In genomic region chr2:91460076-91460475, GRCm38 (mm10) we compare ENCODE assay signal across 8 mouse cellular contexts. TPM values are rescaled to one million over a fixed set of nuclear protein-coding genes. Genes with fewer than 3 reads are reported as not detected.
A peak's percentile ranks its signal among the peaks of the same experiment; 100 is the strongest.
DNase-seq lines count a peak whose midpoint lies in the region; ATAC-seq and TF ChIP-seq lines count a peak whose summit lies in the region.
"Had no signal": no experiment of that assay in that cellular context is flagged by ENCODE, and none has a peak within 500 bp of the region (broad histone marks: within the 10 kb centered on the region; RNA-seq: fewer than 3 reads in every experiment).

No protein-coding gene starts in this region.

- peaks cover 19% of the 10 kb centered on the region; the same call in 1 of the 2 replicates for H3K27me3 ChIP-seq in hindbrain, embryonic 14.5 days (ENCODE audit: control insufficient read depth, insufficient read depth, low read length)
- H3K27me3 ChIP-seq in hindbrain, embryonic 12.5 days, result no peaks in the 10 kb centered on the region
- H3K27me3 ChIP-seq in C2C12 (ENCODE audit: control insufficient read depth, insufficient read depth, insufficient read length), result no peaks in the 10 kb centered on the region
- H3K27me3 ChIP-seq in ES-Bruce4 (ENCODE audit: control insufficient read depth, insufficient read depth, low read length, poor library complexity, severe bottlenecking), result peaks cover 2% of the 10 kb centered on the region; the same call in 1 of the 2 replicates
- H3K27me3 ChIP-seq in lung, postnatal 0 days (replicated peaks; ENCODE audit: insufficient read depth, low read length), result no peaks in the 10 kb centered on the region

- no peaks in the 10 kb centered on the region for H3K9me3 ChIP-seq in hindbrain, embryonic 14.5 days (ENCODE audit: control insufficient read depth, low read length)
- H3K9me3 ChIP-seq in hindbrain, embryonic 12.5 days (replicated peaks), result no peaks in the 10 kb centered on the region
- H3K9me3 ChIP-seq in ES-Bruce4 (replicated peaks; ENCODE audit: control insufficient read depth, insufficient read depth, low read length, poor library complexity, severe bottlenecking), result peaks cover 6% of the 10 kb centered on the region; the same call in 1 of the 2 replicates
- H3K9me3 ChIP-seq in lung, postnatal 0 days (ENCODE audit: low read length), result no peaks in the 10 kb centered on the region

- TF ChIP-seq POLR2A in ES-Bruce4 (IDR thresholded peaks at IDR 0.05; ENCODE audit: insufficient read depth, low read length), result no peak

- no peak for TF ChIP-seq EP300 in ES-Bruce4 (IDR thresholded peaks at IDR 0.05; ENCODE audit: insufficient read depth, low read depth, low read length)
- TF ChIP-seq EP300 in lung, postnatal 0 days (IDR thresholded peaks at IDR 0.05), result no peak

- H3K4me1 ChIP-seq in hindbrain, embryonic 14.5 days (replicated peaks; ENCODE audit: control insufficient read depth, insufficient read depth, low read length), result peaks cover 42% of the 10 kb centered on the region
- H3K4me1 ChIP-seq in hindbrain, embryonic 12.5 days, result peaks cover 41% of the 10 kb centered on the region
- H3K4me1 ChIP-seq in ES-Bruce4 (ENCODE audit: control insufficient read depth, insufficient read depth, low read length), result no peaks in the 10 kb centered on the region
- H3K4me1 ChIP-seq in lung, postnatal 0 days (ENCODE audit: insufficient read depth, low read depth, low read length), result peaks cover 23% of the 10 kb centered on the region

- H3K79me2 ChIP-seq in C2C12 (ENCODE audit: control insufficient read depth, insufficient read depth), result no peaks in the 10 kb centered on the region

- no peaks in the 10 kb centered on the region for H3K36me3 ChIP-seq in hindbrain, embryonic 14.5 days (replicated peaks; ENCODE audit: control insufficient read depth, insufficient read depth)
- no peaks in the 10 kb centered on the region for H3K36me3 ChIP-seq in hindbrain, embryonic 12.5 days
- H3K36me3 ChIP-seq in C2C12 (ENCODE audit: control insufficient read depth, insufficient read depth), result no peaks in the 10 kb centered on the region
- H3K36me3 ChIP-seq in ES-Bruce4 (ENCODE audit: control insufficient read depth, insufficient read depth, low read length, poor library complexity, severe bottlenecking), result no peaks in the 10 kb centered on the region
- H3K36me3 ChIP-seq in lung, postnatal 0 days (ENCODE audit: insufficient read depth, low read length), result no peaks in the 10 kb centered on the region

- 0 out of 2 replicates have a peak overlapping the region, but pooled peaks have one; percentile 6 for H3K4me2 ChIP-seq in hindbrain, embryonic 14.5 days (replicated peaks)
- H3K4me2 ChIP-seq in hindbrain, embryonic 12.5 days (replicated peaks), result no peak overlapping the region
- peak overlapping the region; percentile 1; the same call in 1 of the 2 replicates for H3K4me2 ChIP-seq in lung, postnatal 0 days (replicated peaks; ENCODE audit: low read depth, low read length)

- no peak overlapping the region for H3ac ChIP-seq in C2C12 (ENCODE audit: control insufficient read depth, insufficient read length, low read depth)

- H3K4me3 ChIP-seq in hindbrain, embryonic 14.5 days (replicated peaks; ENCODE audit: low read length), result no peak overlapping the region
- no peak overlapping the region for H3K4me3 ChIP-seq in hindbrain, embryonic 12.5 days
- H3K4me3 ChIP-seq in C2C12 (ENCODE audit: insufficient read depth, poor library complexity, severe bottlenecking) (no peak overlapping the region), ES-Bruce4 (ENCODE audit: low read depth, low read length) (no peak overlapping the region)
- H3K4me3 ChIP-seq in lung, postnatal 0 days (ENCODE audit: low read depth, low read length), result no peak overlapping the region; the same call in 1 of the 2 replicates

- TF ChIP-seq CTCF in C2C12 (IDR thresholded peaks at IDR 0.05; ENCODE audit: control insufficient read depth, insufficient read depth, insufficient read length) (no peak), ES-Bruce4 (IDR thresholded peaks at IDR 0.05; ENCODE audit: low read depth, low read length) (peak; percentile 31)
- peak; percentile 57 for TF ChIP-seq CTCF in lung, postnatal 0 days (IDR thresholded peaks at IDR 0.05)

- WGBS in hindbrain, embryonic 14.5 days, result 94% methylated on average over 6 of the region's 6 CpGs
- 95% methylated on average over 6 of the region's 6 CpGs for WGBS in hindbrain, embryonic 12.5 days
- WGBS in lung, postnatal 0 days, result 86% methylated on average over 6 of the region's 6 CpGs

- DNase-seq in hindbrain, embryonic 14.5 days (ENCODE audit: low spot score), result no peak
- DNase-seq in lung, postnatal 0 days (ENCODE audit: low spot score), result peak; percentile 49
- DNase-seq in ovary, postnatal 14 days (ENCODE audit: low spot score), result no peak
- DNase-seq in frontal cortex, postnatal 25 days (ENCODE audit: low spot score in 2 of 2), result no peak
- DNase-seq: spleen, adult 18-20 months had no signal

- no peaks in the 10 kb centered on the region for H3K79me3 ChIP-seq in C2C12 (ENCODE audit: low read depth)

- no peak for ATAC-seq in hindbrain, embryonic 14.5 days (ENCODE audit: low FRiP score)
- ATAC-seq in hindbrain, embryonic 12.5 days (ENCODE audit: low FRiP score), result no peak
- no peak for ATAC-seq in lung, postnatal 0 days

- no peak overlapping the region for H3K27ac ChIP-seq in hindbrain, embryonic 14.5 days
- no peak overlapping the region for H3K27ac ChIP-seq in hindbrain, embryonic 12.5 days
- no peak overlapping the region for H3K27ac ChIP-seq in ES-Bruce4 (ENCODE audit: insufficient read depth, low read length)
- peak overlapping the region; percentile 97; the same call in 1 of the 2 replicates for H3K27ac ChIP-seq in lung, postnatal 0 days (ENCODE audit: low read length)

- H3K9ac ChIP-seq in hindbrain, embryonic 14.5 days, result no peak overlapping the region
- H3K9ac ChIP-seq in hindbrain, embryonic 12.5 days, result no peak overlapping the region
- no peak overlapping the region for H3K9ac ChIP-seq in ES-Bruce4 (ENCODE audit: low read depth, poor library complexity, severe bottlenecking)
- H3K9ac ChIP-seq in lung, postnatal 0 days (replicated peaks; ENCODE audit: low read depth), result no peak overlapping the region

TF ChIP-seq in C2C12, 6 proteins besides CTCF, POLR2A, EP300 and RAD21:
- TF ChIP-seq CEBPB (IDR thresholded peaks at IDR 0.05; ENCODE audit: low read depth) (peak; percentile 52), USF1 (IDR thresholded peaks at IDR 0.05; ENCODE audit: low read depth) (no peak)

RNA-seq across cellular contexts. Expression of gene Lrp4, which starts 2.8 kb away (rescaled TPM):
- polyA plus RNA-seq in hindbrain, embryonic 14.5 days (2014; fragmentation: Nextera tagmentation; extraction: Ambion mirVana), result 4.1 and 4.5 TPM in 2 replicates
- 5.8 and 6.4 TPM in 2 replicates for polyA plus RNA-seq in hindbrain, embryonic 12.5 days (2016; fragmentation: Nextera tagmentation; extraction: Ambion mirVana)
- polyA plus RNA-seq in C2C12 (2012; fragmentation: generic; extraction: Trizol) (5.6 TPM), ES-Bruce4 (2011; ENCODE audit: insufficient read depth, insufficient read length, low read depth, missing spikeins) (6.2 and 6.6 TPM in 2 replicates)
- 18.9 TPM in 2 replicates for polyA plus RNA-seq in lung, postnatal 0 days (2015; fragmentation: Nextera tagmentation; extraction: Ambion mirVana)

RNA-seq across cellular contexts. Expression of gene 1110051M20Rik, which starts 15.6 kb away (rescaled TPM):
- 143 and 155 TPM in 2 replicates for polyA plus RNA-seq in hindbrain, embryonic 14.5 days (2014; fragmentation: Nextera tagmentation; extraction: Ambion mirVana)
- polyA plus RNA-seq in hindbrain, embryonic 12.5 days (2016; fragmentation: Nextera tagmentation; extraction: Ambion mirVana), result 104 and 105 TPM in 2 replicates
- 27.5 TPM for polyA plus RNA-seq in C2C12 (2012; fragmentation: generic; extraction: Trizol)
- polyA plus RNA-seq in ES-Bruce4 (2011; ENCODE audit: insufficient read depth, insufficient read length, low read depth, missing spikeins), result 19.3 and 20.1 TPM in 2 replicates
- 27.0 and 38.9 TPM in 2 replicates for polyA plus RNA-seq in lung, postnatal 0 days (2015; fragmentation: Nextera tagmentation; extraction: Ambion mirVana)
